Mouse (Mus musculus) heart, adult 2 months (tissue): ENCODE measurements at regions not wholly inside any gene's neighbourhood (a gene's known extent, or its start where the extent isn't known, plus 50 kb on each side); places are given as distances from the start of the nearest gene placed in this dataset.
"Not testable (repeated sequence)": the region's sequence is repeated elsewhere in the genome, so short reads cannot be mapped to it uniquely, and the experiment has no call there.

Source experiments
- CTCF ChIP-seq: fragments of 200-600 bp; IDR thresholded peaks from 2 replicates; pipeline ENCODE4 v1.8.1; 2022; ENCODE audit warnings: antibody characterized with exemption, mild to moderate bottlenecking, moderate library complexity
- EP300 ChIP-seq: fragments of 200-500 bp; IDR thresholded peaks from 2 replicates; pipeline ENCODE4 v1.6.1; 2011; ENCODE audit warnings: low read depth, low read length, control low read depth; ENCODE audit not compliant: insufficient read depth
- POLR2A ChIP-seq: fragments of 200-500 bp; IDR thresholded peaks from 2 replicates; pipeline ENCODE4 v1.6.1; 2011; ENCODE audit warnings: mild to moderate bottlenecking, low read depth, low read length, control low read depth; ENCODE audit not compliant: insufficient read depth

GRCm38 (mm10) chr6:7442286-7442685 is 112.4 kb upstream of the Tac1 start:
- TF ChIP-seq CTCF, POLR2A, EP300: not testable (repeated sequence)
